Mouse (Mus musculus) neural tube, postnatal 0 days (tissue): Measurements from ENCODE around the gene Krr1. TPM values are rescaled to one million over a fixed set of nuclear protein-coding genes. Genes with fewer than 3 reads are reported as not detected.

ENCODE experiments used
- polyA plus RNA-seq: library from polyadenylated mRNA; unstranded; fragments of >200 nt; fragmentation: Nextera tagmentation; extraction: Ambion mirVana; gene quantifications from 2 replicates; pipeline ENCODE4 v1.2.1, GENCODE M21; 2015

Gene Krr1
- polyA plus RNA-seq: 22.0 and 24.4 TPM in 2 replicates

GRCm38 (mm10) chr10:111972542-111973361 is at the start of gene Krr1:
Gene Krr1 (plus strand): TSS chr10:111972664.

DNA sequence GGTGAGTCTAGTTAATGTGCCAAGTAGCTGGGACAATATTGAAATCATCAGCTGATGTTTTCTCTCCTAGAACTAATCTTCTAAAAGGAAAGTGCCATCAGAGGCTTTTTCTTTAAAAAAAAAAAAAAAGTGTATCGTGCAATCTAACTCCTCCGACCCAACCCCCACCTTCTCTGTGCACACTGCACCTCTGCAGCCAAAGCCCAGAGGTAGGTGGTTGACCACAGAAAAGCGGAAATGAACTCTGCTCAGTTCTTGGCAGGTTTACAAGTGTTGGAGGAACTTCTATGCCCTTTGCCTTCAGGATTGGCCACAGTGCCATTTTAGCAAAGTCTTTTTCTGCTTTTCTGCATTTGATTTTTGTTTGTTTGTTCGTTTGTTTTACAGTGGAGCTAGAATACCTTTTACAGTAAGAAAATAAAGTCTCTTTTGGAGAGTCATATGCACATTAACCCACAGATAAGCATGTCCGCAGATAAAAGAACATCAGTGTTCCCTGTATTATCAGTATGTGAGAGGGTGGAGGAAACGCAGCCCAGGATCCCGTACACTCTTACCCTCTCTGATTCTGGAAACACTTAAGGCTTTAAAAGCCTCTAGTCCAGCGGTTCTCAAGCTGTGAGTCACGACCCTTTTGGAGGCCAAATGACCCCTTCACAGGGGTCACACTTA is 30.2 kb downstream of the Krr1 start, which contains the start of gene Glipr1:
TSS of gene Glipr1 (minus strand) at position 88 of the 672 bp plus-strand sequence.

Other genes with a start within 250 kb of the Krr1 start
- gene Glipr1, start 30.0 kb downstream of the Krr1 start, polyA plus RNA-seq: 1.2 and 2.6 TPM in 2 replicates
- gene Glipr1l1, start 87.5 kb downstream of the Krr1 start, polyA plus RNA-seq: 0.27 and 0.28 TPM in 2 replicates
- not detected in 2 replicates for gene Glipr1l2, start 110.7 kb downstream of the Krr1 start, polyA plus RNA-seq
- 0.35 and 0.80 TPM in 2 replicates for gene Glipr1l3, start 187.7 kb downstream of the Krr1 start, polyA plus RNA-seq
- gene Caps2, start 191.0 kb downstream of the Krr1 start, polyA plus RNA-seq: 0.25 and 0.50 TPM in 2 replicates